Mouse (Mus musculus) embryo, embryonic 9.5 days (tissue): Measurements from ENCODE around the gene Dusp11.
"Not testable (repeated sequence)": the region's sequence is repeated elsewhere in the genome, so short reads cannot be mapped to it uniquely, and the experiment has no call there.

ENCODE experiments used
- DNase-seq: peaks from one replicate; pipeline ENCODE4 v3.0.0-alpha.2; 2017; ENCODE audit errors: extremely low spot score

Dusp11 gene

DNA sequence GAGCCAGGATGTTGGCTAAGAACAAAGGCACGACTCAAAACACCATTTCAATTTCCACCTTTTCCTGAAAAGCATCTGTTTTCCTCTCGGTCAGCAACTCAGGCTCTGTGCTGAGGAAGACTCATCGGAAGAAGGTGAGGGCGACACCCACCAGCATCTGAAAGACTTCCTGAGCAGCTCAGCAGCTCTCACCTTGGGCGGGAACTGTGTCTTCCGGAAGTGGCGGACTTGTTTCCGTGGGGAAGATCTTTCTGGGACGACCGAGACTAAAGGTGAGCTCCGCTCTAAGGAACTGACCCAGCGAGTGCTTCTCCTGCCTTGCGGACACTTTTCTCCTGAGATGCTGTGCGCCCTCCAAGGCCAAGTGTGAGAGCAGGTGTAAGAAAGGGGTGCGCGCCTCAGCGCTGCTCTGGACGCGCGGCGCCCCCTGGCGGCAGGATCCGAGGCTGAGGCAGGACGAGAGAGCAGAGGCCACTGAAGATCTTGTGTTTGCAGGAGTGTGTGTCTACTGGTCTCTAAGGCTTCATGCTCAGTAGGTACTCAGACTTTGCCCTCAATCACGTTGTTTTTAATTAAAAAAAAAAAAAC lies 66.3 kb downstream of the Dusp11 start:
- DNase-seq: not testable (repeated sequence)
